Mouse (Mus musculus): ENCODE data around the gene Elk3.

GRCm38 (mm10) chr10:93353545-93354326, 42.8 kb upstream of the Elk3 start:
- no peak for TF ChIP-seq POLR2A (IDR thresholded peaks at IDR 0.05; ENCODE audit: control insufficient read depth, extremely low read depth, insufficient read depth, low read length, poor library complexity)
- no peak for TF ChIP-seq CTCF (IDR thresholded peaks at IDR 0.05; ENCODE audit: borderline replicate concordance, control insufficient read depth, extremely low read depth, insufficient read depth, low read length, poor library complexity)
